Mouse (Mus musculus) embryonic facial prominence, embryonic 15.5 days (tissue): ENCODE results near the gene Hdlbp. TPM values are rescaled to one million over a fixed set of nuclear protein-coding genes. Genes with fewer than 3 reads are reported as not detected.
A peak's percentile ranks its signal among the peaks of the same experiment; 100 is the strongest.
"Not testable (repeated sequence)": the region's sequence is repeated elsewhere in the genome, so short reads cannot be mapped to it uniquely, and the experiment has no call there.

Experiments used
- ATAC-seq: fragments of 200-750 bp; cut with Nextera tagmentation; 2 replicates; pipeline ENCODE4 v1.8.0; 2017; ENCODE audit warnings: low read depth, moderate TSS enrichment; ENCODE audit not compliant: insufficient number of reproducible peaks, low FRiP score, low TSS enrichment
- H3K27ac ChIP-seq: fragments of 300-500 bp; sonication (generic); replicated peaks from 2 replicates; pipeline ENCODE4 v1.5.1; 2015; ENCODE audit warnings: mild to moderate bottlenecking, inconsistent platforms
- H3K27me3 ChIP-seq: fragments of 300-500 bp; sonication (generic); 2 replicates; pipeline ENCODE4 v1.6.1; 2015; ENCODE audit warnings: inconsistent platforms
- H3K36me3 ChIP-seq: fragments of 300-500 bp; sonication (generic); 2 replicates; pipeline ENCODE4 v1.6.1; 2015; ENCODE audit warnings: mild to moderate bottlenecking, inconsistent platforms
- H3K4me1 ChIP-seq: fragments of 300-500 bp; sonication (generic); 2 replicates; pipeline ENCODE4 v1.6.1; 2015; ENCODE audit warnings: inconsistent platforms
- H3K4me2 ChIP-seq: fragments of 300-500 bp; sonication (generic); replicated peaks from 2 replicates; pipeline ENCODE4 v1.6.1; 2015; ENCODE audit warnings: mild to moderate bottlenecking, inconsistent platforms
- H3K4me3 ChIP-seq: fragments of 300-500 bp; sonication (generic); replicated peaks from 2 replicates; pipeline ENCODE4 v1.5.1; 2015; ENCODE audit warnings: mild to moderate bottlenecking, inconsistent platforms
- H3K9ac ChIP-seq: fragments of 300-500 bp; sonication (generic); 2 replicates; pipeline ENCODE4 v1.6.1; 2015; ENCODE audit warnings: inconsistent platforms
- H3K9me3 ChIP-seq: fragments of 300-500 bp; sonication (generic); replicated peaks from 2 replicates; pipeline ENCODE4 v1.6.1; 2016; ENCODE audit warnings: inconsistent platforms
- WGBS: fragments of 180-500 bp; shearing (Covaris S2); methylation state at CpG from one replicate; pipeline ENCODE4 v1.1.7; 2015; 5-methylcytosine and 5-hydroxymethylcytosine counted together
- polyA plus RNA-seq: library from polyadenylated mRNA; unstranded; fragments of >200 nt; fragmentation: Nextera tagmentation; extraction: Ambion mirVana; gene quantifications from 2 replicates; pipeline ENCODE4 v1.2.1, GENCODE M21; 2015

Hdlbp gene
- polyA plus RNA-seq, 1 experiment from 2014 or later, result 186 TPM

DNA sequence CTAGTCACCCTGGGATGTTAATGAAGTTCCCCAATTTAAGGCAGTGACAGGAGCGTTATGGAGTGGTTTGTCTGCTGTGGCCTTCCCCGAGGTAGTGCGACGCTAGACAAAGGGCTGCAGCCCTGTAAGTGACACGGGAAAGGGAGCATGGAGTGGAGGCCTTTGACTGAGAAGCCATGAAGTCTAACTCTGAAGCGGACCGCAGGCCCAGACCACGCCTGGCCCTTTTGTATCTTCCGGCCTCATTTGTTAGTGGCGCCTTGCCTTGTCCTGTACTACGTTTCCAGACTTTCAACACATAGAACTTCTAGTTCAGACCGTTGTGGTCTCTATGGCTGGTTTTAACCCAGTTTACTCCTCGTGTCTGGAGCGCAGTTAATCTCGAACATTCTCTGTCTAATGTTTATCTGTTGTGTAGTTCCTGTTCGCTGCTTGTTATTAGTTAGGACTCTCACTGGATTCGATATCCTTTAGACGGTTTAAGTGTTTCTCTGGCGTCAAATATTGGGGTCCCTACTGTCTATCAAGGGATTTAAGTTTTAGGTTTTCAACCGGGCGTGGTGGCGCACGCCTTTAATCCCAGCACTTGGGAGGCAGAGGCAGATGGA lies 965 bp upstream of the Hdlbp start:
- Histone ChIP-seq H3K4me2 (peak overlapping the region; percentile 65), H3K4me1 (peaks cover 9% of the 10 kb centered on the region), H3K27me3 (no peaks in the 10 kb centered on the region), H3K36me3 (no peaks in the 10 kb centered on the region), H3K4me3 (peak overlapping the region; percentile 85), H3K9me3 (no peaks in the 10 kb centered on the region), H3K9ac (peak overlapping the region; percentile 89), H3K27ac (peak overlapping the region; percentile 97)
- WGBS, result 3% methylated on average over 23 of the region's 23 CpGs
- ATAC-seq, result no peak

GRCm38 (mm10) chr1:93477758-93478585 lies 643 bp downstream of the Hdlbp start:
- no peaks in the 10 kb centered on the region for H3K36me3 ChIP-seq
- under 1% methylated on average over 39 of the region's 41 CpGs for WGBS
- peak overlapping the region; percentile 51 for H3K4me2 ChIP-seq
- peaks cover 9% of the 10 kb centered on the region for H3K4me1 ChIP-seq
- H3K27me3 ChIP-seq, result no peaks in the 10 kb centered on the region
- H3K9me3 ChIP-seq, result no peaks in the 10 kb centered on the region
- H3K4me3 ChIP-seq, result peak overlapping the region; percentile 85
- H3K27ac ChIP-seq, result peak overlapping the region; percentile 97
- peak; percentile 97 for ATAC-seq
- peak overlapping the region; percentile 85 for H3K9ac ChIP-seq

- H3K4me2 ChIP-seq, result no peak overlapping the region
- H3K9me3 ChIP-seq, result no peaks in the 10 kb centered on the region
- no peaks in the 10 kb centered on the region for H3K36me3 ChIP-seq
- peaks cover 9% of the 10 kb centered on the region for H3K4me1 ChIP-seq
- H3K27ac ChIP-seq, result no peak overlapping the region
- ATAC-seq, result no peak
- WGBS, result 95% methylated on average over 3 of the region's 3 CpGs
- no peaks in the 10 kb centered on the region for H3K27me3 ChIP-seq
- H3K9ac ChIP-seq, result no peak overlapping the region
- H3K4me3 ChIP-seq, result no peak overlapping the region
Measured at GRCm38 (mm10) chr1:93475694-93476093, 2.9 kb downstream of the Hdlbp start.

DNA sequence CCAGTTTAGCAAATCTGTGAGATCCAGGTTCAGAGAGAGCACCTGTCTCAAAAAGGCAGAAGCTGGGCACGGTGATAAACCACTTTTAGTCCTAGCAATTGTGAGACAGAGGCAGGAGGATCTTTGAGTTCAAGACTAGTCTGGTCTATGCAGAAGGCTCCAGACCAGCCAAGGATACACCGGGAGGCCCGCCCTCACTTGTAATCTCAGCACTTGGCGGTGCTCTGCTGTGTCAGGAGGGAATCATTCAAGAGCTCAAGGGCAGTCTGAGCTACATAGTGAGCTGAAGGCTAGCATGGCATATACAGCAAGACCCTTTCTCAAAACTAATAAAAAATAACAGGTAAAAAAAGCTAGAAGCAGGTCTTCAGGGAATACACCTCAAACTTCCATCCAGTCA lies 10.0 kb downstream of the Hdlbp start:
- H3K4me1 ChIP-seq, result no peaks in the 10 kb centered on the region
- H3K27ac ChIP-seq, result no peak overlapping the region
- H3K9ac ChIP-seq, result no peak overlapping the region
- ATAC-seq, result no peak
- WGBS, result 89% methylated on average over 4 of the region's 4 CpGs
- no peaks in the 10 kb centered on the region for H3K9me3 ChIP-seq
- no peak overlapping the region for H3K4me2 ChIP-seq
- no peaks in the 10 kb centered on the region for H3K36me3 ChIP-seq
- H3K4me3 ChIP-seq, result no peak overlapping the region
- no peaks in the 10 kb centered on the region for H3K27me3 ChIP-seq

- Histone ChIP-seq H3K4me2 (no peak overlapping the region), H3K27ac (no peak overlapping the region), H3K9me3 (no peaks in the 10 kb centered on the region), H3K27me3 (no peaks in the 10 kb centered on the region), H3K36me3 (no peaks in the 10 kb centered on the region), H3K4me1 (no peaks in the 10 kb centered on the region), H3K4me3 (no peak overlapping the region), H3K9ac (no peak overlapping the region)
- ATAC-seq, result no peak
Measured at GRCm38 (mm10) chr1:93465746-93466145, 12.9 kb downstream of the Hdlbp start.

- no peak overlapping the region for H3K9ac ChIP-seq
- H3K27ac ChIP-seq, result no peak overlapping the region
- H3K4me2 ChIP-seq, result no peak overlapping the region
- H3K9me3 ChIP-seq, result no peaks in the 10 kb centered on the region
- H3K4me3 ChIP-seq, result no peak overlapping the region
- no peaks in the 10 kb centered on the region for H3K36me3 ChIP-seq
- ATAC-seq, result no peak
- H3K27me3 ChIP-seq, result no peaks in the 10 kb centered on the region
- H3K4me1 ChIP-seq, result no peaks in the 10 kb centered on the region
Measured at GRCm38 (mm10) chr1:93465066-93465465, 13.5 kb downstream of the Hdlbp start.

DNA sequence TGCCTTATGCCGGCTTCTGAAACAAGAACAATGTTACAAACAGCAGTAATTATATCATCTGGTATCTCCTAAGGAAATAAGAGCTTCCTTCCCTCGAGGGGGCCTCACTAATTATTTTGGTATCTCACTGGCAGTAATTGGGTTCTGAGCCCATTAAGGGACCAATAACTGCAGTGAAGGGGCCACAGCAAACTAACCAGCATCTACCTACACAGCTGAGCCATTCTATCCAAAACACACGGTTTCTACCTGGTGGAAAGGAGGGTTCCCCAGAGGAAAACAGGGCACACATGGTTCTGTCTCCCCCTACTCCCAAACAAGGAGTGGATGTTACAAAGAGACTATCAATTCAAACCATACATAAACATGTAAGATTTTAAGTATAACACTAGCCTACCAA lies 19.5 kb downstream of the Hdlbp start:
- whole genome bisulfite sequencing, result 44% methylated on average over 3 of the region's 3 CpGs
- ATAC-seq, result peak; percentile 70; the same call in 1 of the 2 replicates
- Histone ChIP-seq H3K4me1 (no peaks in the 10 kb centered on the region), H3K36me3 (no peaks in the 10 kb centered on the region), H3K27me3 (no peaks in the 10 kb centered on the region), H3K27ac (no peak overlapping the region), H3K9me3 (no peaks in the 10 kb centered on the region), H3K4me3 (no peak overlapping the region), H3K9ac (no peak overlapping the region), H3K4me2 (no peak overlapping the region)

GRCm38 (mm10) chr1:93458357-93458756 lies 20.3 kb downstream of the Hdlbp start:
- Histone ChIP-seq H3K4me1 (no peaks in the 10 kb centered on the region), H3K27me3 (no peaks in the 10 kb centered on the region), H3K9me3 (no peaks in the 10 kb centered on the region), H3K36me3 (no peaks in the 10 kb centered on the region), H3K27ac (no peak overlapping the region), H3K4me3 (no peak overlapping the region), H3K9ac (no peak overlapping the region), H3K4me2 (no peak overlapping the region)
- ATAC-seq, result no peak
- 43% methylated on average over 1 of the region's 1 CpGs for WGBS

DNA sequence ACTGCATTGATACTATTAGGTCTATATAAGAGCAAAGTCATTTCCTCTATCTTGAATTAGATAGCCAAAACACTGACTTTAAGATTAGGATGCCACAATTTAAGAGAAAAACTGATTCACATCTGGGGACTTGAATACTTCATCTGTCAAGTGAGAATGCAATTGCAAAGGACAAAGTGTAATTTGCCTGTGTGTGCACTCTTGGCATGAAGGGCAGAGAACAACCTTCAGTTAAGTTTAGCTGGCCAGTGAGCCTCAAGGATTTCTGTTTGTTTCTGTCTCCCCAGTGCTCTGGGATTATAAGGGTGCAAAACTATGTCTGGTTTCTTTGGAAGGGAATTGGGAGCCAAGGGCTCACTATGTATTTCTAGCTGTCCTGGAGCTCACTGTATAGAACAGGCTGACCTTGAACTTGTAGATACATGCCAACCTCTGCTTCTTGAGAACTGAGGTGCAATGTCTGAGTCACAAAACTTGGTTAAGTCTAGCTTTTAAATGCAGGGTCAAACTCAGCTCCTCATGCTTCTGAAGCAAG lies 24.8 kb downstream of the Hdlbp start:
- Histone ChIP-seq H3K4me1 (no peaks in the 10 kb centered on the region), H3K27ac (no peak overlapping the region)
- ATAC-seq, result no peak

GRCm38 (mm10) chr1:93450118-93450517 lies 28.5 kb downstream of the Hdlbp start:
- not testable (repeated sequence) for H3K4me2 ChIP-seq, H3K36me3 ChIP-seq, H3K9me3 ChIP-seq, H3K4me1 ChIP-seq, H3K9ac ChIP-seq, ATAC-seq, H3K4me3 ChIP-seq, H3K27ac ChIP-seq, H3K27me3 ChIP-seq
- WGBS, result 82% methylated on average over 5 of the region's 5 CpGs

More for the DNA sequence above, 24.8 kb downstream of the Hdlbp start:
- Histone ChIP-seq H3K36me3 (no peaks in the 10 kb centered on the region), H3K4me2 (no peak overlapping the region), H3K4me3 (no peak overlapping the region), H3K9me3 (no peaks in the 10 kb centered on the region), H3K27me3 (no peaks in the 10 kb centered on the region), H3K9ac (no peak overlapping the region)

GRCm38 (mm10) chr1:93445822-93446162 lies 32.8 kb downstream of the Hdlbp start:
- 16% methylated on average over 3 of the region's 3 CpGs for WGBS
- Histone ChIP-seq H3K36me3 (peaks cover 8% of the 10 kb centered on the region), H3K4me2 (peak overlapping the region; percentile 54), H3K4me1 (peaks cover 31% of the 10 kb centered on the region), H3K27me3 (no peaks in the 10 kb centered on the region), H3K27ac (peak overlapping the region; percentile 94), H3K9ac (peak overlapping the region; percentile 76), H3K4me3 (peak overlapping the region; percentile 66), H3K9me3 (no peaks in the 10 kb centered on the region)
- ATAC-seq, result peak; percentile 26; the same call in 1 of the 2 replicates
